In genomic region chr11:119024260-119024659, GRCm38 (mm10) we compare ENCODE assay signal across 9 mouse cellular contexts. TPM values are rescaled to one million over a fixed set of nuclear protein-coding genes. Genes with fewer than 3 reads are reported as not detected.
DNase-seq lines count a peak whose midpoint lies in the region; ATAC-seq lines count a peak whose summit lies in the region.
"Had no signal": no experiment of that assay in that cellular context is flagged by ENCODE, and none has a peak within 500 bp of the region (broad histone marks: within the 10 kb centered on the region; RNA-seq: fewer than 3 reads in every experiment).

No protein-coding gene starts in this region.

- H3K36me3 ChIP-seq in heart, embryonic 11.5 days (ENCODE audit: control insufficient read depth, insufficient read depth, low read length) = peaks cover 22% of the 10 kb centered on the region
- peaks cover 22% of the 10 kb centered on the region for H3K36me3 ChIP-seq in hindbrain, embryonic 15.5 days
- H3K36me3 ChIP-seq in midbrain, embryonic 10.5 days = peaks cover 51% of the 10 kb centered on the region

- ATAC-seq in heart, embryonic 11.5 days (replicated peaks; ENCODE audit: insufficient number of reproducible peaks, low FRiP score, low TSS enrichment) = no peak
- no peak for ATAC-seq in hindbrain, embryonic 15.5 days (ENCODE audit: low FRiP score, low read depth)
- no peak for ATAC-seq in activated CD4-positive, CD25-positive, alpha-beta regulatory T cell, adult 4 months

- H3K9me3 ChIP-seq in heart, embryonic 11.5 days (replicated peaks; ENCODE audit: control insufficient read depth, low read length) = no peaks in the 10 kb centered on the region
- H3K9me3 ChIP-seq in hindbrain, embryonic 15.5 days = no peaks in the 10 kb centered on the region
- H3K9me3 ChIP-seq in midbrain, embryonic 10.5 days (replicated peaks) = no peaks in the 10 kb centered on the region

- WGBS in heart, embryonic 11.5 days (ENCODE audit: insufficient replicate concordance) = 15% methylated on average over 7 of the region's 7 CpGs
- WGBS in hindbrain, embryonic 15.5 days = 11% methylated on average over 6 of the region's 7 CpGs
- WGBS in midbrain, embryonic 10.5 days = 37% methylated on average over 7 of the region's 7 CpGs

- H3K9ac ChIP-seq in heart, embryonic 11.5 days (ENCODE audit: low read depth, low read length) = peak overlapping the region; percentile 93
- H3K9ac ChIP-seq in hindbrain, embryonic 15.5 days = peak overlapping the region; percentile 83

- peak overlapping the region; percentile 78 for H3K4me3 ChIP-seq in heart, embryonic 11.5 days (ENCODE audit: low read depth, low read length)
- H3K4me3 ChIP-seq in hindbrain, embryonic 15.5 days = peak overlapping the region; percentile 79
- H3K4me3 ChIP-seq in midbrain, embryonic 10.5 days = peak overlapping the region; percentile 98

- H3K27me3 ChIP-seq in heart, embryonic 11.5 days (ENCODE audit: control insufficient read depth, insufficient read depth, low read length) = peaks cover 12% of the 10 kb centered on the region
- no peaks in the 10 kb centered on the region for H3K27me3 ChIP-seq in hindbrain, embryonic 15.5 days
- H3K27me3 ChIP-seq in midbrain, embryonic 10.5 days (ENCODE audit: low read depth, poor library complexity, severe bottlenecking) = peaks cover 30% of the 10 kb centered on the region

- peaks cover 29% of the 10 kb centered on the region for H3K4me1 ChIP-seq in heart, embryonic 11.5 days (ENCODE audit: control insufficient read depth, insufficient read depth, low read length)
- H3K4me1 ChIP-seq in hindbrain, embryonic 15.5 days (replicated peaks) = peaks cover 48% of the 10 kb centered on the region
- H3K4me1 ChIP-seq in midbrain, embryonic 10.5 days = peaks cover 68% of the 10 kb centered on the region

- DNase-seq in heart, adult 8-10 months (ENCODE audit: low spot score) = no peak
- DNase-seq in MN1 (ENCODE audit: low spot score) = peak; percentile 35
- no peak for DNase-seq in midbrain, embryonic 10.5 days (ENCODE audit: low spot score)
- no peak for DNase-seq in right cerebral cortex, postnatal 4 days
- no peak for DNase-seq in left cerebral cortex, adult 9 months (ENCODE audit: low spot score in 2 of 2)

- H3K4me2 ChIP-seq in heart, embryonic 11.5 days = peak overlapping the region; percentile 87
- H3K4me2 ChIP-seq in hindbrain, embryonic 15.5 days = peak overlapping the region; percentile 91

- no peak overlapping the region for H3K27ac ChIP-seq in heart, embryonic 11.5 days (ENCODE audit: low read depth, low read length)
- H3K27ac ChIP-seq in hindbrain, embryonic 15.5 days (replicated peaks) = peak overlapping the region; percentile 75; the same call in 1 of the 2 replicates
- H3K27ac ChIP-seq in midbrain, embryonic 10.5 days (replicated peaks) = peak overlapping the region; percentile 99

RNA-seq across cellular contexts. Expression of gene Cbx2, which starts 1.5 kb away (rescaled TPM):
- 23.6 and 23.8 TPM in 2 replicates for polyA plus RNA-seq in heart, embryonic 11.5 days (2014; fragmentation: Nextera tagmentation; extraction: Ambion mirVana)
- 1 to 10 TPM; 2.0 to 3.9 (median 2.9) TPM for total RNA-seq in heart, adult 8-10 months (2022)
- polyA plus RNA-seq in hindbrain, embryonic 15.5 days (2015; fragmentation: Nextera tagmentation; extraction: Ambion mirVana) = 15.3 and 17.1 TPM in 2 replicates
- polyA plus RNA-seq in midbrain, embryonic 10.5 days (2016; fragmentation: Nextera tagmentation; extraction: Ambion mirVana) = 108 and 110 TPM in 2 replicates
- 1 to 10 TPM; 1.1 to 1.4 TPM for polyA plus RNA-seq in activated CD4-positive, CD25-positive, alpha-beta regulatory T cell, adult 4 months (2017; shearing (Covaris generic))

RNA-seq across cellular contexts. Expression of gene Cbx8, which starts 16.5 kb away (rescaled TPM):
- 6.7 and 7.8 TPM in 2 replicates for polyA plus RNA-seq in heart, embryonic 11.5 days (2014; fragmentation: Nextera tagmentation; extraction: Ambion mirVana)
- 1 to 10 TPM; 3.6 to 4.9 (median 4.6) TPM for total RNA-seq in heart, adult 8-10 months (2022)
- polyA plus RNA-seq in hindbrain, embryonic 15.5 days (2015; fragmentation: Nextera tagmentation; extraction: Ambion mirVana) = 8.6 and 10.0 TPM in 2 replicates
- 13.5 and 15.0 TPM in 2 replicates for polyA plus RNA-seq in midbrain, embryonic 10.5 days (2016; fragmentation: Nextera tagmentation; extraction: Ambion mirVana)
- polyA plus RNA-seq in activated CD4-positive, CD25-positive, alpha-beta regulatory T cell, adult 4 months (2017; shearing (Covaris generic)) = 1 to 10 TPM; 5.3 to 7.5 TPM

RNA-seq across cellular contexts. Expression of gene Enpp7, which starts 36.3 kb away (rescaled TPM):
- polyA plus RNA-seq in heart, embryonic 11.5 days (2014; fragmentation: Nextera tagmentation; extraction: Ambion mirVana) = not detected in 2 replicates
- not detected for total RNA-seq in heart, adult 8-10 months (2022)
- polyA plus RNA-seq in hindbrain, embryonic 15.5 days (2015; fragmentation: Nextera tagmentation; extraction: Ambion mirVana) = not detected in 2 replicates
- polyA plus RNA-seq in midbrain, embryonic 10.5 days (2016; fragmentation: Nextera tagmentation; extraction: Ambion mirVana) = not detected in 2 replicates
- polyA plus RNA-seq in activated CD4-positive, CD25-positive, alpha-beta regulatory T cell, adult 4 months (2017; shearing (Covaris generic)) = not detected
- total RNA-seq: neutrophil, adult 5-6 weeks had no signal
